Mouse (Mus musculus) E14TG2a.4 (cell line): Measurements from ENCODE around the gene Zbtb6.

Experiments
- CTCF ChIP-seq: conservative IDR thresholded peaks from 2 replicates; pipeline ENCODE4 v1.5.1; 2014; ENCODE audit warnings: low read length
- NANOG ChIP-seq: IDR thresholded peaks from 2 replicates; pipeline ENCODE4 v1.6.1; 2014; ENCODE audit warnings: borderline replicate concordance, low read length, mixed read lengths

- TF ChIP-seq CTCF (peak; percentile 51), NANOG (no peak)
Measured at GRCm38 (mm10) chr2:37460707-37461106, 17.7 kb upstream of the Zbtb6 start.
